Mouse (Mus musculus) cortical plate, adult 2 months (tissue): ENCODE data around the gene Wnt11.

Source experiments
- CTCF ChIP-seq: fragments of 200-500 bp; IDR thresholded peaks from 2 replicates; pipeline ENCODE4 v1.5.1; 2011; ENCODE audit warnings: mild to moderate bottlenecking, control low read depth, low read length; ENCODE audit not compliant: insufficient read depth; ENCODE audit errors: extremely low read depth
- POLR2A ChIP-seq: fragments of 200-500 bp; IDR thresholded peaks from 2 replicates; pipeline ENCODE4 v1.6.1; 2011; ENCODE audit warnings: mild to moderate bottlenecking, low read length, control low read depth; ENCODE audit not compliant: insufficient read depth; ENCODE audit errors: extremely low read depth

- TF ChIP-seq POLR2A (no peak), CTCF (no peak)
These were observed 64.9 kb downstream of the Wnt11 start for GRCm38 (mm10) chr7:98899815-98900214.
